Mouse (Mus musculus): ENCODE measurements around the gene Tia1.

DNA sequence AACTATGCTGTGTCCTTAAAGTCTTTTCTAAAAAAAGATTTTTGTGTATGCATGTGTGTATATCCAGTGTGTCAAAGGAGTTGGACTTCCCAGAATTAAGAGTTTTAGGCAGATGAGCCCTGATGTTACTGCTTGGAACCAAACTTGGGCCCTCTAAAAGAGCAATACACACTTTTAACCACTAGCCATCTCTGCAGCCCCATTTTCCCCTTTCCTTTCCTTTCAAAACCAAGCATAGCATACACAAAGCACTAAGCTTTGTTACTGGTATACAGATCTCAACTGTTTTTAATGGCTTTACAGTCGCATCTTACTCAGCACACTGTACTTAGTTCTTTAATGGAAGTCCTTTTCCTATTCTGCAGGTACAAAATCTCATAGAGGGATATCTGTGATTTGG is 35.5 kb downstream of the Tia1 start:
- TF ChIP-seq CTCF (conservative IDR thresholded peaks at IDR 0.05; ENCODE audit: low read length) (no peak), NANOG (IDR thresholded peaks at IDR 0.05; ENCODE audit: borderline replicate concordance, low read length) (no peak), POU5F1 (IDR thresholded peaks at IDR 0.05; ENCODE audit: borderline replicate concordance, low read length) (no peak)
